Mouse (Mus musculus): ENCODE measurements at regions not wholly inside any gene's neighbourhood (a gene's known extent, or its start where the extent isn't known, plus 50 kb on each side); places are given as distances from the start of the nearest gene placed in this dataset.

DNA sequence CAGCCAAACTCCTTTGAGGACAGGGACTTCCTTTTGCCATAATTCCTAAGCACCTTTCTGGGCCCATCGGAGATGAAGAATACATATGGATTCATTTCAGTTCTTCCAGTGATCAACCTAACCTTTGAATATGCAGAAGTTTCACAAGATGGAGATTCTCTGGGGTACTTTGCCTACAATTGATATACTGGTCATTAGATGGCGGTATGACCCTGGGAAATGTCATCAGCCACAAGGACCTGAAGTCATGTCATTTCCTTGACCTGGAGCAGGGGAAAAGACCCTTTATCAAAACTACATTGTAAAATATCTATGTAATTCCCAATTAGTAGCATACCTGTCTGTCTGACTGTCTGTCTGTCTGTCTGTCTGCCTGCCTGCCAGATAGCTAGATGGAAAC, 164.0 kb upstream of the Slc24a3 start:
- H3K9ac ChIP-seq (ENCODE audit: low read length), result no peak overlapping the region
- H3K9me3 ChIP-seq (ENCODE audit: control insufficient read depth, low read length), result no peaks in the 10 kb centered on the region
- H3K27me3 ChIP-seq (replicated peaks; ENCODE audit: control insufficient read depth, insufficient read depth, low read length), result no peaks in the 10 kb centered on the region
- DNase-seq (ENCODE audit: low spot score) (no peak), ATAC-seq (replicated peaks; ENCODE audit: low FRiP score, low TSS enrichment, low read depth) (no peak)
- no peaks in the 10 kb centered on the region for H3K4me1 ChIP-seq (replicated peaks; ENCODE audit: control insufficient read depth, insufficient read depth, low read length)
- H3K27ac ChIP-seq (ENCODE audit: low read depth), result no peak overlapping the region
- 73% methylated on average over 2 of the region's 2 CpGs for WGBS
- no peaks in the 10 kb centered on the region for H3K36me3 ChIP-seq (ENCODE audit: control insufficient read depth, insufficient read depth, low read length)
- H3K4me3 ChIP-seq (ENCODE audit: low read depth, low read length), result no peak overlapping the region
- no peak overlapping the region for H3K4me2 ChIP-seq (ENCODE audit: low read length)

DNA sequence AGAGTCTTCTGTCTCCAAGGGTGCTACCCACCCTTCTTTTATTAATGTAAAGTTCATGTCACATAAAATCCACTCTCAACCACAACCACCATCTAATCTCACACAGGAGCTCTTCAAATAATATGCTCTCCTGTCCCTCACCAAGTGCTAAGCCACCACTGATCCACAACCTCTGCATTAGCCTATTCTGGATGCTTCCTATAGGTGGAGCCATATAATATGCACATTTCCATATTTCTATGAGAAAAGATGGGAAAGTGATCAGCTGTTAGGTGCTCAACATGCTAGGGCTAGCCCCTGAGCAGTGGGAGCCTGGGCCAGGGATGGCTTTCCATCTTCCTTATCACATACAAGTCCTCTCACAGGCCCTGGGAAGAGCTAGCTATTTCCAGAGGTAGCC, 156.9 kb upstream of the Slc24a3 start:
- H3K36me3 ChIP-seq (ENCODE audit: control insufficient read depth, insufficient read depth, low read length), result no peaks in the 10 kb centered on the region
- no peak overlapping the region for H3K9ac ChIP-seq (ENCODE audit: low read length)
- no peak overlapping the region for H3K4me2 ChIP-seq (ENCODE audit: low read length)
- no peaks in the 10 kb centered on the region for H3K9me3 ChIP-seq (ENCODE audit: control insufficient read depth, low read length)
- no peak overlapping the region for H3K4me3 ChIP-seq (ENCODE audit: low read depth, low read length)
- no peak overlapping the region for H3K27ac ChIP-seq (ENCODE audit: low read depth)
- no peak for ATAC-seq (replicated peaks; ENCODE audit: low FRiP score, low TSS enrichment, low read depth)
- no peak for DNase-seq (ENCODE audit: low spot score)
- no peaks in the 10 kb centered on the region for H3K4me1 ChIP-seq (replicated peaks; ENCODE audit: control insufficient read depth, insufficient read depth, low read length)
- H3K27me3 ChIP-seq (replicated peaks; ENCODE audit: control insufficient read depth, insufficient read depth, low read length), result no peaks in the 10 kb centered on the region

DNA sequence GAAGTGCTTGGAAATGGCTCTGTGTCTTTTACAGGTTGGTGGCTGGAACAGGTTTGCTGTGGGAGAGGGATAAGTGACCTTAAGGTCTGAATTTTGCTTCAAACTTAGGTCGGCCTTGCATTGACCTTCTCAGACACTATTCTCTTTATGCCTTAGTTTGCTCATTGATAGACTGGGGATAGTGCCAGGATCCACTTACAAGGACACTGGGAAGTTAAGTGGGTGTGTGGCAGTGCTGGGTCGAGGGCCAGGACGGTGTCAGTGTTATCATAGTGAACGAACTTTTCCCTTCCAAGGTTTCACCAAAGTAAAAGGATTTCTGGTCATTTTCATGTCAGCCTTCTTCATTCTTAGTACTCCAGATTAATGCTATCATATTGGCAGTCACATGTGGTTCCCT, 156.3 kb upstream of the Slc24a3 start:
- Histone ChIP-seq H3K4me2 (ENCODE audit: low read length) (no peak overlapping the region), H3K9me3 (ENCODE audit: control insufficient read depth, low read length) (no peaks in the 10 kb centered on the region), H3K36me3 (ENCODE audit: control insufficient read depth, insufficient read depth, low read length) (no peaks in the 10 kb centered on the region), H3K4me3 (ENCODE audit: low read depth, low read length) (no peak overlapping the region), H3K27ac (ENCODE audit: low read depth) (no peak overlapping the region), H3K4me1 (replicated peaks; ENCODE audit: control insufficient read depth, insufficient read depth, low read length) (no peaks in the 10 kb centered on the region), H3K9ac (ENCODE audit: low read length) (no peak overlapping the region), H3K27me3 (replicated peaks; ENCODE audit: control insufficient read depth, insufficient read depth, low read length) (no peaks in the 10 kb centered on the region)
- DNase-seq (ENCODE audit: low spot score) (no peak), ATAC-seq (replicated peaks; ENCODE audit: low FRiP score, low TSS enrichment, low read depth) (no peak)
- 87% methylated on average over 4 of the region's 4 CpGs for WGBS

DNA sequence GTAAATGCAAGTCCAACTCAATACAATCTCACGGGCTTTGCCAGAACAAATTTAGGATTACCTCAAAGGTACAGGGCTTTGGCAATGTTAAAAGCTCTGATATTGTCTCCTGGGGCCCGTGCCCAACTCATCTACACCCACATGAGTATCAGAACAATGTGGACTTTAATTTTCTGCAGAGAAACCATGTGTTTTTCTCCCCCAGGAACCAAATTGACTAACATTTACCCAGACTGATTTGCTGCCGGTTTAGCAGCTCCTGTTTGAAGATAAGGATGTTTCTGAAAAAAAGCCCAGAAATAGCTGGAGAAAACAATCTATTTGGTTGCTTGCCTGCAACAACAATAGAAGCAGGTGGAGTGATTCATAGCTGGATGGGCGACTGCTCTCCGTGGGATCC, 151.6 kb upstream of the Slc24a3 start:
- no peak overlapping the region for H3K4me2 ChIP-seq (ENCODE audit: low read length)
- no peaks in the 10 kb centered on the region for H3K9me3 ChIP-seq (ENCODE audit: control insufficient read depth, low read length)
- H3K27ac ChIP-seq (ENCODE audit: low read depth), result no peak overlapping the region
- DNase-seq (ENCODE audit: low spot score) (no peak), ATAC-seq (replicated peaks; ENCODE audit: low FRiP score, low TSS enrichment, low read depth) (no peak)
- no peaks in the 10 kb centered on the region for H3K27me3 ChIP-seq (replicated peaks; ENCODE audit: control insufficient read depth, insufficient read depth, low read length)
- no peaks in the 10 kb centered on the region for H3K36me3 ChIP-seq (ENCODE audit: control insufficient read depth, insufficient read depth, low read length)
- WGBS, result 75% methylated on average over 5 of the region's 5 CpGs
- H3K4me3 ChIP-seq (ENCODE audit: low read depth, low read length), result no peak overlapping the region
- H3K4me1 ChIP-seq (replicated peaks; ENCODE audit: control insufficient read depth, insufficient read depth, low read length), result no peaks in the 10 kb centered on the region
- H3K9ac ChIP-seq (ENCODE audit: low read length), result no peak overlapping the region

DNA sequence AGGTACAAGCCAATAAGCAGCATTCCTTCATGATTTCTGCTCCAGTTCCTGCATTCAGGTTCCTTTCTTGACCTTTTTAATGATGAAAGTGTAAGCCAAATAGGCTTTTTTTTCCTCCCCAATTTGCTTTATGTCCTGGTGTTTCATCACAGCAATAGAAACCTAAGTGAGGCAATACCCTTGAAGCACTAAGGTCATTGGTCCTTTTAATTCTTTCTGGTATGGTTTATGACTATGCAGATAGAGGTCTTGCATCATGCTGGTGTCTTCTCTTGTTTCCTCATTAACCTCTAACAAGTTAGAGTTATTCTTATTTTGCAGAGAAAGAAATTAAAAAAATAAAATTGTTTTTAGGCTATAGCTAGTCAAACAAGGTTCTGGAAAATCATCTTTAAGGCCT, 150.6 kb upstream of the Slc24a3 start:
- Histone ChIP-seq H3K27me3 (replicated peaks; ENCODE audit: control insufficient read depth, insufficient read depth, low read length) (no peaks in the 10 kb centered on the region), H3K9me3 (ENCODE audit: control insufficient read depth, low read length) (no peaks in the 10 kb centered on the region), H3K27ac (ENCODE audit: low read depth) (no peak overlapping the region), H3K4me3 (ENCODE audit: low read depth, low read length) (no peak overlapping the region), H3K4me2 (ENCODE audit: low read length) (no peak overlapping the region), H3K4me1 (replicated peaks; ENCODE audit: control insufficient read depth, insufficient read depth, low read length) (no peaks in the 10 kb centered on the region), H3K36me3 (ENCODE audit: control insufficient read depth, insufficient read depth, low read length) (no peaks in the 10 kb centered on the region), H3K9ac (ENCODE audit: low read length) (no peak overlapping the region)
- DNase-seq (ENCODE audit: low spot score), result no peak
- ATAC-seq (replicated peaks; ENCODE audit: low FRiP score, low TSS enrichment, low read depth), result no peak

DNA sequence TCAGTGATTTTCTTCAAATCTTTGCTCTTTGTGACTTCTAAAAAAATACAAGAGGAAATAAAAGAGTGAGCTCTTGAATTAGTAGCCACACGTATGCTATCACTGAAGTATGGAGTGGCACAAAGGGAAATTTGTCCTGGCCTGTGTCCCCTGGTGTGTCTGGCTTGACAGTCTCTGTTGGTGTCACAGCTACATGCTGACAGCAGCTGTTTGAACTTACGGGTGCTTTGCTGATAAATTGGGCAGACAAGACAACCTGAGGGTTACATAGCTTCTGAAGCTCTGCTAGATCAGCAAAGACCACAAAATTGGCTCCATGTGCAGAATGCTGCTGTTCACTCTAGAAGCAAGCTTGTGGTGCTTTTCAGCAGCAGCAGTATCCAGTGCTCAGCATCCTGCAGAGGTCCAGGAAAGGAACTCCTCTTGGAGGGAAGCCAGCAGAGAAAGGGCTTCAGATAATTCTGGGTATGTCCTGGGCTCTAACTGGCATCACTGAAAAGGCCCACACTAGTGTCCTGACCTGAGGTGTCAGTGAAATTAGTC, 149.9 kb upstream of the Slc24a3 start:
- no peak overlapping the region for H3K4me2 ChIP-seq (ENCODE audit: low read length)
- H3K4me1 ChIP-seq (replicated peaks; ENCODE audit: control insufficient read depth, insufficient read depth, low read length), result no peaks in the 10 kb centered on the region
- ATAC-seq (replicated peaks; ENCODE audit: low FRiP score, low TSS enrichment, low read depth), result no peak
- no peaks in the 10 kb centered on the region for H3K9me3 ChIP-seq (ENCODE audit: control insufficient read depth, low read length)
- DNase-seq (ENCODE audit: low spot score), result no peak
- H3K27me3 ChIP-seq (replicated peaks; ENCODE audit: control insufficient read depth, insufficient read depth, low read length), result no peaks in the 10 kb centered on the region
- 72% methylated on average over 2 of the region's 2 CpGs for WGBS
- no peak overlapping the region for H3K4me3 ChIP-seq (ENCODE audit: low read depth, low read length)
- no peak overlapping the region for H3K9ac ChIP-seq (ENCODE audit: low read length)
- no peaks in the 10 kb centered on the region for H3K36me3 ChIP-seq (ENCODE audit: control insufficient read depth, insufficient read depth, low read length)
- H3K27ac ChIP-seq (ENCODE audit: low read depth), result no peak overlapping the region

DNA sequence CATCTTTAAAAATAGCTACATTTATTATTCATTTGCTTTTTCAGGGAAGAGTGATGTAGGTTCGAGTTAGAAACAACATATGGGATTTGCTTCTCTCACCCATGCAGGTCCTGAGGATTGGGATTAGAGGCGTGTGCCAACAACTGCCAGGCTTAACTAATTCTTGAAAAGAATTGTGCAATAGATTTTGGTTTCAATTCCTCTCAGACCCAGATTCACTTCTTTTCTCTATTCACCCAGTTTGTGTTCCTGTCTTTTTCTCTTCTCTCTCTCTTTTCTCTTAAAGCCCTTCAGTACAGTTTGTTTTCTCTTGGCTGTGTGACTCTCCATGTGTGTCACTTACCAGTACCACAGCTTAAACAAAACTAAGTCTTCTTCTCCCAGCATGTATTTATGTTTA, 119.8 kb upstream of the Slc24a3 start:
- Histone ChIP-seq H3K9ac (ENCODE audit: low read length) (no peak overlapping the region), H3K4me1 (replicated peaks; ENCODE audit: control insufficient read depth, insufficient read depth, low read length) (no peaks in the 10 kb centered on the region), H3K4me3 (ENCODE audit: low read depth, low read length) (no peak overlapping the region), H3K9me3 (ENCODE audit: control insufficient read depth, low read length) (no peaks in the 10 kb centered on the region), H3K36me3 (ENCODE audit: control insufficient read depth, insufficient read depth, low read length) (no peaks in the 10 kb centered on the region), H3K4me2 (ENCODE audit: low read length) (no peak overlapping the region), H3K27ac (ENCODE audit: low read depth) (no peak overlapping the region), H3K27me3 (replicated peaks; ENCODE audit: control insufficient read depth, insufficient read depth, low read length) (no peaks in the 10 kb centered on the region)
- 87% methylated on average over 2 of the region's 2 CpGs for WGBS
- DNase-seq (ENCODE audit: low spot score), result no peak
- no peak for ATAC-seq (replicated peaks; ENCODE audit: low FRiP score, low TSS enrichment, low read depth)

DNA sequence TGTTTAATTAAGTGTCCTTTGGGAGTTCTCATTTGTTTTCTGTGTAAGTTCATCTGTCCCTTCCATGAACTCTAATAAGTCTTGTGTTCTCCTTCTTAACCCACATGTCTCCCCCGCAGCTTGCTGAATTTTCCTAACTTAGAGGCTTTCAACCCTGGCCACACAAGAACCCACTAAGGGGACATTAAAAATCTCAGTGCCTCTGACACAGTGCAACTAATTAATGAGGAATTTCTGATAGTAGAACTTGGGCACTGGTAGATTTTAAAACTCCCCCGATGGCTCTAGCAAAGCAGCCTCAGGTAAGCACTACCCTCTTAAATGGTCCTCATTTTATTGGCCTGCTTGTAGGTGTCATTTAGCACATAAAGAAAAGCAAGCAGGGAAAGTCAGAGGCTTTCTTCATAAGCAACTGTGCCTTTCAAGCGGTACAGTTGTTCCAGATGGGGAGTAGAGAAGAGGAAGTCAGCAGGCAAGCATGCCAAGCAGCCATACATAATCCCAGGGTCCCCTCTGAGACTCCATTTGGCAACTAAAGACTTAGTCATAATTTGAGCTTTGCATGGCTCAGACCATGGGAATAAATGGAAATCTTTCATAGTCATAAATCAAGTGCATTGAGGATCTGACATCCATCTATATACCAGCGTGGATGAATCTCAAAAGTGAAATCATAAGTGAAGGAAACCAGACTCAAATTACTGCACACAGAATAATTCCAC, 117.7 kb upstream of the Slc24a3 start:
- DNase-seq (ENCODE audit: low spot score), result no peak
- H3K4me1 ChIP-seq (replicated peaks; ENCODE audit: control insufficient read depth, insufficient read depth, low read length), result no peaks in the 10 kb centered on the region
- H3K36me3 ChIP-seq (ENCODE audit: control insufficient read depth, insufficient read depth, low read length), result no peaks in the 10 kb centered on the region
- ATAC-seq (replicated peaks; ENCODE audit: low FRiP score, low TSS enrichment, low read depth), result no peak
- 75% methylated on average over 4 of the region's 4 CpGs for WGBS
- H3K4me2 ChIP-seq (ENCODE audit: low read length), result no peak overlapping the region
- H3K9me3 ChIP-seq (ENCODE audit: control insufficient read depth, low read length), result no peaks in the 10 kb centered on the region
- H3K9ac ChIP-seq (ENCODE audit: low read length), result no peak overlapping the region
- no peak overlapping the region for H3K4me3 ChIP-seq (ENCODE audit: low read depth, low read length)
- no peaks in the 10 kb centered on the region for H3K27me3 ChIP-seq (replicated peaks; ENCODE audit: control insufficient read depth, insufficient read depth, low read length)
- H3K27ac ChIP-seq (ENCODE audit: low read depth), result no peak overlapping the region

DNA sequence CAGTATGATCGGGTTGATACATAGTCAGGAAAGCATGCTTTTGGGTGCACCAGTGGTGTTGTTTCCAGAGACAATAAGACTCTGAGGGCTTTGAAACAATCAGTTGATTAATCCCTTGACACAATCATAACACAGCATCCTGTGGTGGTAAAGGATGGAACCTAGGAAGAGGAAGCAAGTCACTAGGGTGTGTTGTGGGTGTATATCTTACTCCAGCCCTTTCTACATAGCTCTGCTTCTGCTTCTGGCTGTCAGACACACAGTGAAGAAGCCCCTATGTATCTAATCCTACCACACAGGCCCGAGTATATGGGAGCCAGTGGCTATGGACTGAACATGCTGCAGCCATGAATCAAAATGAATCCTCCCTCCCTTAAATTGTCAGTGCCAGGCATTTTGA, 115.1 kb upstream of the Slc24a3 start:
- WGBS, result 76% methylated on average over 2 of the region's 2 CpGs
- Histone ChIP-seq H3K4me1 (replicated peaks; ENCODE audit: control insufficient read depth, insufficient read depth, low read length) (peaks cover 4% of the 10 kb centered on the region; the same call in 1 of the 2 replicates), H3K4me3 (ENCODE audit: low read depth, low read length) (no peak overlapping the region), H3K9ac (ENCODE audit: low read length) (no peak overlapping the region), H3K9me3 (ENCODE audit: control insufficient read depth, low read length) (no peaks in the 10 kb centered on the region), H3K27ac (ENCODE audit: low read depth) (no peak overlapping the region), H3K4me2 (ENCODE audit: low read length) (no peak overlapping the region), H3K27me3 (replicated peaks; ENCODE audit: control insufficient read depth, insufficient read depth, low read length) (no peaks in the 10 kb centered on the region), H3K36me3 (ENCODE audit: control insufficient read depth, insufficient read depth, low read length) (no peaks in the 10 kb centered on the region)
- DNase-seq (ENCODE audit: low spot score) (no peak), ATAC-seq (replicated peaks; ENCODE audit: low FRiP score, low TSS enrichment, low read depth) (no peak)

Measured in intestine, embryonic 14.5 days (tissue).